Mouse (Mus musculus): ENCODE measurements around the gene Rai14.

DNA sequence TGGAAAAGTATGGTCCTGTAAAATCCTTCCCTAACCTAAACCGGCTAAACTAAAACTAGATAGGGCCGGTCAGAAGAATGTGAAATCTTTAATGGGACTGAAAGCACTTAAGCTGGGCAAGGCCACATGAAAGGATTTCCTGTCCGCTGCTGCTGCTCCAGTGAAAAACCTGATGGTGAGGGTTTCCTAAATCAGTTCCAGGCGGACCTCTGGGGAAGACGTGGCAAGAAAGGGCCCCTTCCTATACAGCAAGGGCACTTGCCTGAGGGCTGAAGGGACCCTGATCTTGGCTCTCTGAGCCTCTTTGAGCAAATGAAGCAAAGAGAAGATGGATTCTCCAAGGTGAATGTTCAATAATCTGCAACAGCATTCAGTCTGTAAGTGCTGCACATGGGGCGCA, 80.2 kb downstream of the Rai14 start:
- no peak for TF ChIP-seq CTCF (IDR thresholded peaks at IDR 0.05; ENCODE audit: insufficient read depth, low read depth, low read length)
- no peak for TF ChIP-seq POLR2A (IDR thresholded peaks at IDR 0.05; ENCODE audit: insufficient read depth, low read depth, low read length)

All from olfactory bulb, adult 2 months (tissue).